Mouse (Mus musculus) heart, adult 2 months (tissue): ENCODE data around the gene Vps41.

Source experiments
- CTCF ChIP-seq: fragments of 200-600 bp; IDR thresholded peaks from 2 replicates; pipeline ENCODE4 v1.8.1; 2022; ENCODE audit warnings: antibody characterized with exemption, mild to moderate bottlenecking, moderate library complexity
- EP300 ChIP-seq: fragments of 200-500 bp; IDR thresholded peaks from 2 replicates; pipeline ENCODE4 v1.6.1; 2011; ENCODE audit warnings: low read depth, low read length, control low read depth; ENCODE audit not compliant: insufficient read depth
- POLR2A ChIP-seq: fragments of 200-500 bp; IDR thresholded peaks from 2 replicates; pipeline ENCODE4 v1.6.1; 2011; ENCODE audit warnings: mild to moderate bottlenecking, low read depth, low read length, control low read depth; ENCODE audit not compliant: insufficient read depth

- TF ChIP-seq POLR2A (no peak), CTCF (no peak), EP300 (no peak)
Observed at GRCm38 (mm10) chr13:18858183-18858582, 141.1 kb downstream of the Vps41 start.
